Mouse (Mus musculus): ENCODE data around the gene Fra10ac1. TPM values are rescaled to one million over a fixed set of nuclear protein-coding genes. Genes with fewer than 3 reads are reported as not detected.

Gene Fra10ac1
- polyA plus RNA-seq, 1 experiment from 2014 or later, result 54.7 TPM

DNA sequence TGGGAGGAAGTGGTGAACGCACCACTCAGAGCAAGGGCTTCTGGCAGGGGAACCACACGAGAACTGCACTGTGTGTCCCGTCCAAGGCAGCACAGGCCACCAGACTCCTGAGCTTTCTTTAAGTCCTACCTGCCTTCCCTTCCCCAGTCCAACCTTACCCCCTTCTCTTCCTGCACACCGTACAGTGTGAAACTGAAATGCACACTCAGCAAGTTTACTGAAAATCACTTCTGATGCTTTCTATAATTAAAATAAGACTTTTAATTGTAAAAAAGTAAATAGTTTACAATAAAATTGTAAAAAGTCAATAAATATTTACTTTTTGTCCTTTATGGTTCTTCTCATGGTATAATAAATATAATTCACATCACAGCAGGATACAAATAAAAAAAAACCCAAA lies 28.7 kb downstream of the Fra10ac1 start:
- Histone ChIP-seq H3K9me3 (ENCODE audit: control insufficient read depth, low read length) (no peaks in the 10 kb centered on the region), H3K4me3 (replicated peaks; ENCODE audit: low read length) (no peak overlapping the region), H3K36me3 (ENCODE audit: control insufficient read depth, insufficient read depth) (0 out of 2 replicates have a peak, but pooled peaks cover 2% of the 10 kb centered on the region), H3K4me1 (replicated peaks; ENCODE audit: control insufficient read depth, insufficient read depth, low read length) (no peaks in the 10 kb centered on the region), H3K27me3 (replicated peaks; ENCODE audit: control insufficient read depth, insufficient read depth, low read length) (no peaks in the 10 kb centered on the region), H3K27ac (ENCODE audit: low read length) (no peak overlapping the region), H3K9ac (replicated peaks; ENCODE audit: low read depth, low read length) (no peak overlapping the region), H3K4me2 (ENCODE audit: low read length) (no peak overlapping the region)
- ATAC-seq, result no peak
- WGBS, result 93% methylated on average over 4 of the region's 4 CpGs

DNA sequence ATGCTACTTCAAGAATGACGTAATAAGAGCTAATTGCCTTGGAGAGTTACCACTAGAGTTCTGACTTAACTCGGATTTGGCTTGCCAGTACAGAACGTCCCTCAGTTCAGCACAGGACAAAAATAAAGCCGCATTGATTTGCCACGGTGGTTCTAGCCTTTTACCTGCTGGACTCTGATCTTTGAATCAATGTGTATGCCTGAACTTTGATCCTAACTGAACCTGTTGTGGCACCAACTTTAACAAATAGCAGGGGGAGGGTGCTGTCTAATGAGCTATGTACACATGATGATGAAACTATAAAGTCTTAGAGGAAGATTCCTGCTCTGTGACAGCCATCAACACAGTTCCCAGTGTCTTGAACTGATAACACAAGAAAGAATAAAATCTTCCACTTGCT lies 32.5 kb downstream of the Fra10ac1 start:
- 0 out of 2 replicates have a peak, but pooled peaks cover 2% of the 10 kb centered on the region for H3K36me3 ChIP-seq (ENCODE audit: control insufficient read depth, insufficient read depth)
- no peaks in the 10 kb centered on the region for H3K27me3 ChIP-seq (replicated peaks; ENCODE audit: control insufficient read depth, insufficient read depth, low read length)
- no peak for ATAC-seq
- no peak overlapping the region for H3K4me2 ChIP-seq (ENCODE audit: low read length)
- H3K27ac ChIP-seq (ENCODE audit: low read length), result no peak overlapping the region
- no peak overlapping the region for H3K9ac ChIP-seq (replicated peaks; ENCODE audit: low read depth, low read length)
- H3K4me3 ChIP-seq (replicated peaks; ENCODE audit: low read length), result no peak overlapping the region
- no peaks in the 10 kb centered on the region for H3K9me3 ChIP-seq (ENCODE audit: control insufficient read depth, low read length)
- peaks cover 7% of the 10 kb centered on the region; the same call in 1 of the 2 replicates for H3K4me1 ChIP-seq (replicated peaks; ENCODE audit: control insufficient read depth, insufficient read depth, low read length)
- WGBS, result 76% methylated on average over 5 of the region's 5 CpGs

DNA sequence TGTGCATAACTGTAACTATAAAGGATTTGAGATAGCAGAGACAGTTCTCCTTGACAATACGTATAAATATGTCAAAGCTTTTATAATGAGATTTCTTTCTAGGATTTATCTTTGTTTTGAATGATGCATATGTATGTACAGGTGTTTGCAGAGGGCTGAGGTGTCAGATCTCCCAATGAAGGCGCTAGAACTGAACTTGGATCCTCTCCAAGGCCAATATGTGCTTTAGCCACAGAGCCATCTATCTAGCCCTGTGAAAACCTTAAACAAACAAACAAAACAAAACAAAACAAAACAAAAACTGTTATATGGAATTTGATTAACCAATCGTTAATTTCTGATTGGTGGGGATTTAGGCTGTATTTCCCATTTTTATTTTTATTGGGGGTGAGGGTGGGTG lies 33.4 kb downstream of the Fra10ac1 start:
- H3K36me3 ChIP-seq (ENCODE audit: control insufficient read depth, insufficient read depth), result 0 out of 2 replicates have a peak, but pooled peaks cover 2% of the 10 kb centered on the region
- H3K27ac ChIP-seq (ENCODE audit: low read length), result no peak overlapping the region
- no peak overlapping the region for H3K9ac ChIP-seq (replicated peaks; ENCODE audit: low read depth, low read length)
- 86% methylated on average over 3 of the region's 3 CpGs for WGBS
- H3K4me3 ChIP-seq (replicated peaks; ENCODE audit: low read length), result no peak overlapping the region
- H3K27me3 ChIP-seq (replicated peaks; ENCODE audit: control insufficient read depth, insufficient read depth, low read length), result no peaks in the 10 kb centered on the region
- no peak overlapping the region for H3K4me2 ChIP-seq (ENCODE audit: low read length)
- ATAC-seq, result no peak
- peaks cover 8% of the 10 kb centered on the region; the same call in 1 of the 2 replicates for H3K4me1 ChIP-seq (replicated peaks; ENCODE audit: control insufficient read depth, insufficient read depth, low read length)
- no peaks in the 10 kb centered on the region for H3K9me3 ChIP-seq (ENCODE audit: control insufficient read depth, low read length)

DNA sequence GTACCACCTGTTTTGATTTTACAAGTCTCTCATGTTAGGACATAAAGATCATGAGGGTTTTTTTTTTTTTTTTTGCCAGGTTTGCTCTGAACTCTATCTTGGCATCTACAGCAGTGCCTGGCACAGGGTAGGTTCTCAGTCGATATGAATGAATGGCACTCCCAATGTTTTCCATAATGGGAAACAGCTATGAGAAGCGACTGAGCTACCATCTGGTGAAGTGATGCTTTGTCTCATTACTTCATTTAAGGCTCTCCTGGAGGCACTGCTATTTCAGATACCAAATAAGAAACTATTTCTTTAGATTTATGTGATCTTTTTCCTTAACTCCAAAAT lies 36.6 kb downstream of the Fra10ac1 start:
- Histone ChIP-seq H3K36me3 (ENCODE audit: control insufficient read depth, insufficient read depth) (0 out of 2 replicates have a peak, but pooled peaks cover 2% of the 10 kb centered on the region), H3K4me3 (replicated peaks; ENCODE audit: low read length) (no peak overlapping the region), H3K9me3 (ENCODE audit: control insufficient read depth, low read length) (no peaks in the 10 kb centered on the region), H3K27ac (ENCODE audit: low read length) (peak overlapping the region; percentile 72), H3K9ac (replicated peaks; ENCODE audit: low read depth, low read length) (no peak overlapping the region), H3K4me1 (replicated peaks; ENCODE audit: control insufficient read depth, insufficient read depth, low read length) (peaks cover 8% of the 10 kb centered on the region; the same call in 1 of the 2 replicates), H3K27me3 (replicated peaks; ENCODE audit: control insufficient read depth, insufficient read depth, low read length) (no peaks in the 10 kb centered on the region), H3K4me2 (ENCODE audit: low read length) (no peak overlapping the region)
- 47% methylated on average over 2 of the region's 2 CpGs for WGBS
- ATAC-seq, result peak; percentile 97

DNA sequence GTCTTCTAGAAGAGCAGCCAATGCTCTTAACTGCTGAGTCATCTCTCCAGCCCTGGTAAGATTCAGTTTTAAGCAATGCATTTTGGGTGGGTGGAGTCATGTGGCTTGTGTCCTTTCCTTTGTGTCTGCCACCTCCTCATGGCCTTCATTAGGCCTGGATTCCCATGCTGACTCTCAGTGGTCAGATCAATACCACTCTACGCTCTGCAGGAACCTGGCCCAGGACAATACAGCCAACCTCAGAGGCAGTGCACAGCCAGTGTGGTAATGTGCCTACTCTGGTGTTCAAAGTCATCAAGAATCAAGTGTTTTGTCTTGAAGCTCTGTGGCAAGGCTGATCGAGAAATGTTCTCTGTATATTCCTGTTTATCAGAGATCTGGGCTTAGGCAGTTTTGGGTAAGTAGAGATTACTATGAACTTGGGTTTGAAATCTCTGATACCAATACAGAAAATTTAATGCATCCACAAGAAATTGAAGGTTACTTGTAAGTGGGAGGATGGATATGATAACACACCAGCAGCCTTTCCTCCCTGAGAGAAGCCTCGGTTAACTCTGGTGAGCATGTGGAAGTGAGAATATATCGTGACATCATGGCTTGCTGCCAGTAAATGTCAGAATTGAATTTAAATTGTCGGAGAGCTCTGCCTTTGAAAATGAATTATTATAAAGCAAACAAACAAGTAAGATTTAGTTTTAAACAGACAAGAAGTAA lies 37.2 kb downstream of the Fra10ac1 start:
- Histone ChIP-seq H3K27ac (ENCODE audit: low read length) (peak overlapping the region; percentile 71), H3K4me2 (ENCODE audit: low read length) (no peak overlapping the region), H3K27me3 (replicated peaks; ENCODE audit: control insufficient read depth, insufficient read depth, low read length) (no peaks in the 10 kb centered on the region), H3K4me3 (replicated peaks; ENCODE audit: low read length) (no peak overlapping the region), H3K4me1 (replicated peaks; ENCODE audit: control insufficient read depth, insufficient read depth, low read length) (peaks cover 8% of the 10 kb centered on the region; the same call in 1 of the 2 replicates), H3K9ac (replicated peaks; ENCODE audit: low read depth, low read length) (no peak overlapping the region), H3K36me3 (ENCODE audit: control insufficient read depth, insufficient read depth) (0 out of 2 replicates have a peak, but pooled peaks cover 2% of the 10 kb centered on the region), H3K9me3 (ENCODE audit: control insufficient read depth, low read length) (no peaks in the 10 kb centered on the region)
- 75% methylated on average over 5 of the region's 5 CpGs for WGBS
- ATAC-seq, result peak; percentile 82

DNA sequence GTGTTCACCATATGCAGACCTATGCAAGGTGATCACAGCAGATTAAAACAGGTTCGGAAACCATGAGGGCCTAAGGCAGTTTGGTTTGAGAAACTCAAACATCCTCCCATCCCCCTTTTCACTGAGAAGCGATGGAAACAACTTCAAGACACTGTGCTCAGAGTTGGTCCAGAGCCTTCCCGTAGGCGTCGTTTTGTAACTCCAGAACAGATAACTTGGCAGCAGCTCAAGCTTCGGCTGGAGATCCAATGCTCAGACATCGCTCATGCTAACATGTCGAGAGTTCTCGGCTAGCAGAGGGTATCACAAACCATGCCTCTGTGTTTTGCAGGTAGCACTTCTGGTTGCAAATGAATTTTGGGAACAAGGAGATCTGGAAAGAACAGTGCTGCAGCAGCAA lies 44.3 kb downstream of the Fra10ac1 start:
- no peak for ATAC-seq
- no peaks in the 10 kb centered on the region for H3K9me3 ChIP-seq (ENCODE audit: control insufficient read depth, low read length)
- no peak overlapping the region for H3K27ac ChIP-seq (ENCODE audit: low read length)
- H3K9ac ChIP-seq (replicated peaks; ENCODE audit: low read depth, low read length), result no peak overlapping the region
- 0 out of 2 replicates have a peak, but pooled peaks cover 2% of the 10 kb centered on the region for H3K36me3 ChIP-seq (ENCODE audit: control insufficient read depth, insufficient read depth)
- H3K4me2 ChIP-seq (ENCODE audit: low read length), result no peak overlapping the region
- peaks cover 7% of the 10 kb centered on the region for H3K4me1 ChIP-seq (replicated peaks; ENCODE audit: control insufficient read depth, insufficient read depth, low read length)
- no peaks in the 10 kb centered on the region for H3K27me3 ChIP-seq (replicated peaks; ENCODE audit: control insufficient read depth, insufficient read depth, low read length)
- 87% methylated on average over 9 of the region's 9 CpGs for WGBS
- H3K4me3 ChIP-seq (replicated peaks; ENCODE audit: low read length), result no peak overlapping the region

DNA sequence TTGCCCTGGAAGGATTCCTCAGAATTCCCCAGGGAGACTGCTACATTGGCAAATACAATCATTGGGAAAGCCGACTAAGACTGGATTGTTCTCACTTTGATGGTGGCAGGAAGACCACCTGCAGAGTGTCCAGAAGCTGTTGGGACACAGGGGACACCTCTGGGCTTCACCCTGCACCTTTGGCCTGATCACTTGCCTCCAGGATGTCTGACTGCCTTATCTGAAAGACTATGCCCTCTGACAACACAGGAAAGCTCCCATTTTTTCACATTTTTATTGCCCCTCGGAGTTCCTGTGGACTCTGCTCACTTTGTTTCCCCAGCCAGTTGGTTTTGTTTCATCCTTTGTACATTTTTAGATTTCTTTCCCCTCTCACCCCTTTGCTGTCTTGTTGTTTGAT lies 59.3 kb downstream of the Fra10ac1 start:
- Histone ChIP-seq H3K9ac (replicated peaks; ENCODE audit: low read depth, low read length) (no peak overlapping the region), H3K9me3 (ENCODE audit: control insufficient read depth, low read length) (no peaks in the 10 kb centered on the region), H3K4me3 (replicated peaks; ENCODE audit: low read length) (no peak overlapping the region), H3K27ac (ENCODE audit: low read length) (no peak overlapping the region), H3K4me1 (replicated peaks; ENCODE audit: control insufficient read depth, insufficient read depth, low read length) (no peaks in the 10 kb centered on the region), H3K27me3 (replicated peaks; ENCODE audit: control insufficient read depth, insufficient read depth, low read length) (no peaks in the 10 kb centered on the region), H3K36me3 (ENCODE audit: control insufficient read depth, insufficient read depth) (no peaks in the 10 kb centered on the region), H3K4me2 (ENCODE audit: low read length) (no peak overlapping the region)
- 46% methylated on average over 2 of the region's 2 CpGs for WGBS
- ATAC-seq, result no peak

DNA sequence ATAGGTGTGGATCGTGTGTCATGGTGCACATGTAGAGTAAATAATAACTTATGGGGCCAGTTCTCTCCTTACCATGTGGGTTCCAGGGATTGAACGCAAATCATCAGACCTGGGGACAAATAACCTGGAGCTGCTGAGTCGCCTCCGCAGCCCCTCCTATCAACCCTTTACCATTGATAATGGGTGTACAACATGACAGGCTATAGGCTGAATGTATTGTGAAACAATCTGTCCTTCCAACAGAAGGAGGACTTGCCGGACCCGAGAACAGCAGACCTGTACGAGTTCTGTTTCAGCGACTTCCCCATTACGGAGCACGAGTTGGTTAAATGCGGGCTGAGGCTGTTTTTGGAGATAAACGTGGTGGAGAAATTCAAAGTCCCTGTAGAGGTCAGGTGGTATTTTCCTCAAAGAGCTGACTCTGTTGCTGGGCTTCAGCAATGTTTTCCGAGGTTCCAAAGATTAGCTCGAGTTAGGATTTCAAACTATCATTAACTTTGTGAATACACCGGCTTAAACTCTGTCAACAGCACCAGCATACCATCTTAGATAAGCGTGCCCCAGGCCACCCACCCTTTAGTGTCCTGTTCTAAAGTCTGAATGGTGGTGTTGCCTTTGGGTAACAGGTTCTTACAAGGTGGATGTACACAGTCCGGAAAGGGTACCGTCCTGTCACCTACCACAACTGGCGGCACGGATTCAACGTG lies 62.2 kb downstream of the Fra10ac1 start:
- Histone ChIP-seq H3K4me1 (replicated peaks; ENCODE audit: control insufficient read depth, insufficient read depth, low read length) (no peaks in the 10 kb centered on the region), H3K4me2 (ENCODE audit: low read length) (no peak overlapping the region), H3K9me3 (ENCODE audit: control insufficient read depth, low read length) (no peaks in the 10 kb centered on the region), H3K9ac (replicated peaks; ENCODE audit: low read depth, low read length) (no peak overlapping the region), H3K27me3 (replicated peaks; ENCODE audit: control insufficient read depth, insufficient read depth, low read length) (no peaks in the 10 kb centered on the region), H3K4me3 (replicated peaks; ENCODE audit: low read length) (no peak overlapping the region), H3K36me3 (ENCODE audit: control insufficient read depth, insufficient read depth) (no peaks in the 10 kb centered on the region), H3K27ac (ENCODE audit: low read length) (no peak overlapping the region)
- 94% methylated on average over 21 of the region's 21 CpGs for WGBS
- no peak for ATAC-seq

DNA sequence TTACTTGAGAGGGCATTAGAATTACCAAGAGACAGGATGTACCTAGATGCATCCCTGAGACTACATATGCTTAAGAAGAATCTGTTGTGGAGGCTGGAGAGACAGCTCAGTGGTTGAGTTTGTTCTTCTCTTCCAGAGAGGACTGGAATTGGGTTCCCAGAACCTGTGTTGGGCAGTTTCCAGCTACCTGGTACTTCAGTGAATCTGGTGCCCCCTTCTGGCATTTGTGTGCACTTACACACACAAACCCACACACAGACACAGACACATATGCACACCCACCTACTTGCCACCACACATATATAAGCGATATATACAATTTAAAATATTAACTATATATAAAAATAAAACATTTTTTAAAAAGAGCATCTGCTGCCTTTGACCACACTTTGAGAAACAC lies 67.7 kb downstream of the Fra10ac1 start:
- no peak overlapping the region for H3K27ac ChIP-seq (ENCODE audit: low read length)
- H3K4me3 ChIP-seq (replicated peaks; ENCODE audit: low read length), result no peak overlapping the region
- ATAC-seq, result no peak

More for the DNA sequence above, 67.7 kb downstream of the Fra10ac1 start:
- H3K9ac ChIP-seq (replicated peaks; ENCODE audit: low read depth, low read length), result no peak overlapping the region
- H3K4me2 ChIP-seq (ENCODE audit: low read length), result no peak overlapping the region
- WGBS, result 98% methylated on average over 1 of the region's 1 CpGs
- H3K9me3 ChIP-seq (ENCODE audit: control insufficient read depth, low read length), result no peaks in the 10 kb centered on the region
- H3K27me3 ChIP-seq (replicated peaks; ENCODE audit: control insufficient read depth, insufficient read depth, low read length), result no peaks in the 10 kb centered on the region
- H3K36me3 ChIP-seq (ENCODE audit: control insufficient read depth, insufficient read depth), result no peaks in the 10 kb centered on the region
- H3K4me1 ChIP-seq (replicated peaks; ENCODE audit: control insufficient read depth, insufficient read depth, low read length), result no peaks in the 10 kb centered on the region
